Mouse (Mus musculus) gastrocnemius, adult 8-10 months (tissue): ENCODE data around the gene Prkg2. TPM values are rescaled to one million over a fixed set of nuclear protein-coding genes. Genes with fewer than 3 reads are reported as not detected.

Source experiments
- DNase-seq, 2 experiments: peaks; one replicate each; pipeline ENCODE4 v3.0.0; 2022; ENCODE audit warnings: low spot score in 2 of 2
- total RNA-seq, 4 experiments: library from RNA; stranded (reverse); gene quantifications; 2 replicates each; pipeline ENCODE4 v1.2.4; 2022

The Prkg2 gene
- total RNA-seq, 4 experiments from 2014 or later, result 0.53 to 1.3 (median 0.85) TPM

GRCm38 (mm10) chr5:98900926-98901325, 136.2 kb downstream of the Prkg2 start:
- no peak for DNase-seq

- no peak for DNase-seq
Measured at GRCm38 (mm10) chr5:98897946-98898345, 139.2 kb downstream of the Prkg2 start.

- no peak for DNase-seq
Measured at GRCm38 (mm10) chr5:98894281-98894680, 142.9 kb downstream of the Prkg2 start.

GRCm38 (mm10) chr5:98890544-98891050, 146.6 kb downstream of the Prkg2 start:
- no peak for DNase-seq

- no peak for DNase-seq
Measured at GRCm38 (mm10) chr5:98882096-98882495, 155.1 kb downstream of the Prkg2 start.

Other genes with a start within 250 kb of the Prkg2 start
- gene Bmp3, start 182.9 kb downstream of the Prkg2 start, total RNA-seq, result under 1 TPM; 0.41 to 0.88 (median 0.53) TPM